ENCODE assay signal across 14 mouse cellular contexts in the genomic region with DNA sequence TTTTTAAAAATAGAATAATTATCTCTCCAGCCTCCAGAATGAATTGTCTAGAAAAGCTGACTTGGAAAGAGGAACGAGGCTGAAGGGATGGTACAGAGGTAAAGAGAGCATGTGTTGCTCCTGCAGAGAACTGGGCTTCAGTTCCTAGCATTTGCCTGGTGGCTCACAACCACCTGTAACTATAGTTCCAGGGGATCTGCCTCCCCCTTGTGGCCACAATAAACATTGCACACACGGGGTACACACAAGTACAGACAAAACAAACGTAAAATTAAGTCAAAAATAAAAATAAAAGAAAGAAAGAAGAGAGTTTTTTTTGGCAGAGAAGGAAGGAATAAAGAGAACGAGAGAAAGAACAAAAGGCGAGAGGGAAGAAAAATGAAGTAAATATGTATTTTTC. TPM values are rescaled to one million over a fixed set of nuclear protein-coding genes. Genes with fewer than 3 reads are reported as not detected.
DNase-seq lines count a peak whose midpoint lies in the region; ATAC-seq and TF ChIP-seq lines count a peak whose summit lies in the region.
"Had no signal": no experiment of that assay in that cellular context is flagged by ENCODE, and none has a peak within 500 bp of the region (broad histone marks: within the 10 kb centered on the region; RNA-seq: fewer than 3 reads in every experiment).

No protein-coding gene starts in this region.

- no peak overlapping the region for H3K4me2 ChIP-seq in embryonic facial prominence, embryonic 11.5 days (ENCODE audit: low read depth, low read length)
- H3K4me2 ChIP-seq in lung, embryonic 14.5 days: no peak overlapping the region
- H3K4me2 ChIP-seq: limb, embryonic 15.5 days; neural tube, embryonic 13.5 days had no signal

- no peaks in the 10 kb centered on the region for H3K4me1 ChIP-seq in embryonic facial prominence, embryonic 11.5 days (ENCODE audit: control insufficient read depth, insufficient read depth, low read length)
- no peaks in the 10 kb centered on the region for H3K4me1 ChIP-seq in embryonic facial prominence, embryonic 10.5 days
- H3K4me1 ChIP-seq in lung, embryonic 14.5 days (ENCODE audit: insufficient read depth): no peaks in the 10 kb centered on the region
- H3K4me1 ChIP-seq: limb, embryonic 15.5 days; neural tube, embryonic 13.5 days had no signal

- H3K27ac ChIP-seq in embryonic facial prominence, embryonic 11.5 days (replicated peaks; ENCODE audit: low read depth, low read length): no peak overlapping the region
- no peak overlapping the region for H3K27ac ChIP-seq in embryonic facial prominence, embryonic 10.5 days (replicated peaks)
- H3K27ac ChIP-seq in lung, embryonic 14.5 days (ENCODE audit: low read depth): no peak overlapping the region
- H3K27ac ChIP-seq: limb, embryonic 15.5 days; neural tube, embryonic 13.5 days had no signal

- no peak for ATAC-seq in embryonic facial prominence, embryonic 11.5 days (replicated peaks; ENCODE audit: insufficient number of reproducible peaks, low FRiP score, low TSS enrichment, low read depth)
- no peak for ATAC-seq in lung, embryonic 14.5 days (ENCODE audit: insufficient read depth)

- no peak overlapping the region for H3K4me3 ChIP-seq in embryonic facial prominence, embryonic 11.5 days (ENCODE audit: low read depth, low read length)
- no peak overlapping the region for H3K4me3 ChIP-seq in embryonic facial prominence, embryonic 10.5 days
- H3K4me3 ChIP-seq in lung, embryonic 14.5 days (ENCODE audit: low read depth, low read length): no peak overlapping the region
- H3K4me3 ChIP-seq: limb, embryonic 15.5 days; neural tube, embryonic 13.5 days had no signal

- H3K36me3 ChIP-seq in embryonic facial prominence, embryonic 11.5 days (replicated peaks; ENCODE audit: control insufficient read depth, insufficient read depth, low read depth, low read length): no peaks in the 10 kb centered on the region
- H3K36me3 ChIP-seq in embryonic facial prominence, embryonic 10.5 days (replicated peaks): no peaks in the 10 kb centered on the region
- no peaks in the 10 kb centered on the region for H3K36me3 ChIP-seq in lung, embryonic 14.5 days (ENCODE audit: insufficient read depth)
- H3K36me3 ChIP-seq: limb, embryonic 15.5 days; neural tube, embryonic 13.5 days had no signal

- DNase-seq in embryonic facial prominence, embryonic 11.5 days (ENCODE audit: low spot score): peak; percentile 1
- no peak for DNase-seq in embryonic facial prominence, embryonic 10.5 days (ENCODE audit: low spot score)
- DNase-seq in lung, embryonic 14.5 days: no peak
- DNase-seq in lung, postnatal 4 days: no peak
- peak; percentile 76 for DNase-seq in ZHBTc4 (ENCODE audit: low read depth, low spot score)
- peak; percentile 6 for DNase-seq in thymus, postnatal 25 days
- no peak for DNase-seq in frontal cortex, postnatal 10 days (ENCODE audit: low spot score in 2 of 2)
- no peak for DNase-seq in Muller cell, postnatal 12 days (ENCODE audit: inconsistent ontology term)
- DNase-seq: gastrocnemius, postnatal 14 days; heart, postnatal 10 days; kidney, adult 8-10 months had no signal

- H3K27me3 ChIP-seq in embryonic facial prominence, embryonic 11.5 days (ENCODE audit: control insufficient read depth, insufficient read depth, low read length): no peaks in the 10 kb centered on the region
- no peaks in the 10 kb centered on the region for H3K27me3 ChIP-seq in embryonic facial prominence, embryonic 10.5 days (replicated peaks; ENCODE audit: low read depth, poor library complexity, severe bottlenecking)
- H3K27me3 ChIP-seq in lung, embryonic 14.5 days (ENCODE audit: insufficient read depth, low read length): no peaks in the 10 kb centered on the region
- H3K27me3 ChIP-seq: limb, embryonic 15.5 days; neural tube, embryonic 13.5 days had no signal

- no peak overlapping the region for H3K9ac ChIP-seq in embryonic facial prominence, embryonic 11.5 days (replicated peaks; ENCODE audit: low read length)
- H3K9ac ChIP-seq in lung, embryonic 14.5 days: no peak overlapping the region
- H3K9ac ChIP-seq: limb, embryonic 15.5 days; neural tube, embryonic 13.5 days had no signal

- TF ChIP-seq CTCF in lung, embryonic 14.5 days (IDR thresholded peaks at IDR 0.05; ENCODE audit: low read depth): peak; percentile 55

- WGBS in embryonic facial prominence, embryonic 11.5 days: 86% methylated on average over 5 of the region's 5 CpGs
- whole genome bisulfite sequencing in embryonic facial prominence, embryonic 10.5 days: 89% methylated on average over 5 of the region's 5 CpGs
- WGBS in lung, embryonic 14.5 days: 89% methylated on average over 5 of the region's 5 CpGs

- no peaks in the 10 kb centered on the region for H3K9me3 ChIP-seq in embryonic facial prominence, embryonic 11.5 days (replicated peaks; ENCODE audit: control insufficient read depth, low read length)
- H3K9me3 ChIP-seq in embryonic facial prominence, embryonic 10.5 days: no peaks in the 10 kb centered on the region
- H3K9me3 ChIP-seq in lung, embryonic 14.5 days (ENCODE audit: low read depth, low read length): no peaks in the 10 kb centered on the region
- H3K9me3 ChIP-seq: limb, embryonic 15.5 days; neural tube, embryonic 13.5 days had no signal

RNA-seq across cellular contexts. Expression of a gene that starts 45.4 kb away (rescaled TPM):
- not detected in 2 replicates for polyA plus RNA-seq in embryonic facial prominence, embryonic 11.5 days (2014; fragmentation: Nextera tagmentation; extraction: Ambion mirVana)
- not detected in 2 replicates for polyA plus RNA-seq in embryonic facial prominence, embryonic 10.5 days (2016; fragmentation: Nextera tagmentation; extraction: Ambion mirVana)
- not detected in 2 replicates for polyA plus RNA-seq in lung, embryonic 14.5 days (2014; fragmentation: Nextera tagmentation; extraction: Ambion mirVana)
- polyA plus RNA-seq: C2C12; limb, embryonic 15.5 days; neural tube, embryonic 13.5 days had no signal

Comparison
In these comparisons a context has a peak if more than half of its experiments do, and no peak if none do; other contexts are left out.
1. DNase-seq: peak in embryonic facial prominence, embryonic 11.5 days (single experiment), ZHBTc4 (single experiment) and thymus, postnatal 25 days (single experiment); none in embryonic facial prominence, embryonic 10.5 days (single experiment), lung, embryonic 14.5 days (single experiment), lung, postnatal 4 days (0 of 2), frontal cortex, postnatal 10 days (0 of 2) and Muller cell, postnatal 12 days (single experiment).